Mouse (Mus musculus): ENCODE measurements around the gene Kat8.

GRCm38 (mm10) chr7:127934075-127934474 is 21.8 kb downstream of the Kat8 start:
- TF ChIP-seq CTCF (IDR thresholded peaks at IDR 0.05; ENCODE audit: control insufficient read depth, insufficient read depth, insufficient read length) = no peak
- no peak for TF ChIP-seq USF1 (IDR thresholded peaks at IDR 0.05; ENCODE audit: low read depth)

Measured in C2C12 (cell line).